Mouse (Mus musculus): ENCODE results near the gene Snrnp200.

DNA sequence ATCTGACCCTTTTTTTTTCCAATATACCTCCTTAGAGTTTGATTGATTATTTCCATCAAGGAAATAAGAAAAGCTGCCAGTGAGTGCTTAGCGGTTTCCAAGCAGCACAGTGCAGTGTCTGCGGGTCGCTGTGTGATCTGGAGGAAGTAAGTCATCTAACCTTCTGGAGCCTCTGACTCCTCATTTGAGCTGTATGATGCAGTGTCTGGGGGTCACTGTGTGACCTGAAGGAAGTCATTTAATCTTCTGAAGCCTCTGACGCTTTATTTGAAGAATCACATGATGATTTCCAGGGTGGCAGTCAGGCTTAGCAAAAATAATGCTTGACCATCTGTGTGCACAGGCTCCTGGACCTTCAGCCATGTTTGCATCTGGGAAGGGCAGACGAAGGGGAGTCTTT lies 44.6 kb downstream of the Snrnp200 start:
- TF ChIP-seq POLR2A (IDR thresholded peaks at IDR 0.05; ENCODE audit: borderline replicate concordance, insufficient read depth, low read length) (no peak), CTCF (IDR thresholded peaks at IDR 0.05; ENCODE audit: borderline replicate concordance, insufficient read depth, low read depth, low read length) (no peak)
